Mouse (Mus musculus) adrenal gland, adult (tissue): ENCODE data around the gene Slc29a1.
A peak's percentile ranks its signal among the peaks of the same experiment; 100 is the strongest.
"Not testable (repeated sequence)": the region's sequence is repeated elsewhere in the genome, so short reads cannot be mapped to it uniquely, and the experiment has no call there.

Experiments
- DNase-seq, 2 experiments: peaks; one replicate each; pipeline ENCODE4 v3.0.0; 2022 to 2023; ENCODE audit warnings: low spot score in 1 of 2; ENCODE audit not compliant: inconsistent age in 2 of 2

Gene Slc29a1

GRCm38 (mm10) chr17:45599446-45600242 lies at the start of gene Slc29a1:
TSS of gene Slc29a1 (minus strand) at chr17:45599606.
- DNase-seq, result peak; percentile 83 to 88

- DNase-seq, result no peak
Measured at GRCm38 (mm10) chr17:45644185-45644584, 44.8 kb upstream of the Slc29a1 start.

- peak; percentile 70 to 90 for DNase-seq
Measured at GRCm38 (mm10) chr17:45642701-45643100, 43.3 kb upstream of the Slc29a1 start.

GRCm38 (mm10) chr17:45641981-45642380 lies 42.6 kb upstream of the Slc29a1 start:
- no peak for DNase-seq

- no peak for DNase-seq
Measured at GRCm38 (mm10) chr17:45638596-45639295, 39.3 kb upstream of the Slc29a1 start.

- DNase-seq, result no peak
Measured at GRCm38 (mm10) chr17:45634033-45634432, 34.6 kb upstream of the Slc29a1 start.

GRCm38 (mm10) chr17:45631940-45632339 lies 32.5 kb upstream of the Slc29a1 start:
- no peak for DNase-seq

GRCm38 (mm10) chr17:45630992-45631391 lies 31.6 kb upstream of the Slc29a1 start:
- DNase-seq, result no peak

GRCm38 (mm10) chr17:45629861-45630694 lies 30.7 kb upstream of the Slc29a1 start:
- DNase-seq, result peak; percentile 71 to 86

- DNase-seq, result peak in 1 of 2 experiments; percentile 53
Measured at GRCm38 (mm10) chr17:45628885-45629855, 29.8 kb upstream of the Slc29a1 start.

GRCm38 (mm10) chr17:45628160-45628559 lies 28.8 kb upstream of the Slc29a1 start:
- no peak for DNase-seq

- DNase-seq, result peak; percentile 69 to 90
Measured at GRCm38 (mm10) chr17:45626577-45627134, 27.2 kb upstream of the Slc29a1 start.

- DNase-seq, result not testable (repeated sequence)
Measured at GRCm38 (mm10) chr17:45623425-45623824, 24.0 kb upstream of the Slc29a1 start.

- DNase-seq, result peak; percentile 49 to 75
Measured at GRCm38 (mm10) chr17:45619386-45620256, 20.2 kb upstream of the Slc29a1 start.

GRCm38 (mm10) chr17:45618941-45619385 lies 19.6 kb upstream of the Slc29a1 start:
- DNase-seq, result peak; percentile 55 to 76

GRCm38 (mm10) chr17:45617655-45618054 lies 18.2 kb upstream of the Slc29a1 start:
- DNase-seq, result no peak

- no peak for DNase-seq
Measured at GRCm38 (mm10) chr17:45616679-45617078, 17.3 kb upstream of the Slc29a1 start.

GRCm38 (mm10) chr17:45616046-45616650 lies 16.7 kb upstream of the Slc29a1 start:
- DNase-seq, result no peak
